Mouse (Mus musculus) liver, embryonic 12.5 days (tissue): ENCODE measurements at regions not wholly inside any gene's neighbourhood (a gene's known extent, or its start where the extent isn't known, plus 50 kb on each side); places are given as distances from the start of the nearest gene placed in this dataset.
A peak's percentile ranks its signal among the peaks of the same experiment; 100 is the strongest.

Experiments
- ATAC-seq: fragments of 200-750 bp; cut with Nextera tagmentation; 2 replicates; pipeline ENCODE4 v1.8.0; 2017; ENCODE audit warnings: moderate number of reproducible peaks, mild to moderate bottlenecking, moderate library complexity
- H3K27ac ChIP-seq: fragments of 300-500 bp; sonication (generic); 2 replicates; pipeline ENCODE4 v1.5.1; 2016; ENCODE audit warnings: mild to moderate bottlenecking
- H3K27me3 ChIP-seq: fragments of 300-500 bp; sonication (generic); replicated peaks from 2 replicates; pipeline ENCODE4 v1.6.1; 2016; ENCODE audit warnings: mild to moderate bottlenecking, moderate library complexity
- H3K36me3 ChIP-seq: fragments of 300-500 bp; sonication (generic); 2 replicates; pipeline ENCODE4 v1.6.1; 2016; ENCODE audit warnings: mild to moderate bottlenecking, moderate library complexity
- H3K4me1 ChIP-seq: fragments of 300-500 bp; sonication (generic); 2 replicates; pipeline ENCODE4 v1.6.1; 2016
- H3K4me2 ChIP-seq: fragments of 300-500 bp; sonication (generic); 2 replicates; pipeline ENCODE4 v1.6.1; 2016; ENCODE audit warnings: mild to moderate bottlenecking, moderate library complexity
- H3K4me3 ChIP-seq: fragments of 300-500 bp; sonication (generic); 2 replicates; pipeline ENCODE4 v1.5.1; 2016; ENCODE audit warnings: mild to moderate bottlenecking, moderate library complexity
- H3K9ac ChIP-seq: fragments of 300-500 bp; sonication (generic); 2 replicates; pipeline ENCODE4 v1.6.1; 2016; ENCODE audit warnings: mild to moderate bottlenecking, moderate library complexity
- H3K9me3 ChIP-seq: fragments of 300-500 bp; sonication (generic); replicated peaks from 2 replicates; pipeline ENCODE4 v1.6.1; 2016; ENCODE audit warnings: mild to moderate bottlenecking, moderate library complexity
- WGBS: fragments of 180-500 bp; shearing (Covaris S2); methylation state at CpG from one replicate; pipeline ENCODE4 v1.1.7; 2016; ENCODE audit not compliant: insufficient replicate concordance; 5-methylcytosine and 5-hydroxymethylcytosine counted together

DNA sequence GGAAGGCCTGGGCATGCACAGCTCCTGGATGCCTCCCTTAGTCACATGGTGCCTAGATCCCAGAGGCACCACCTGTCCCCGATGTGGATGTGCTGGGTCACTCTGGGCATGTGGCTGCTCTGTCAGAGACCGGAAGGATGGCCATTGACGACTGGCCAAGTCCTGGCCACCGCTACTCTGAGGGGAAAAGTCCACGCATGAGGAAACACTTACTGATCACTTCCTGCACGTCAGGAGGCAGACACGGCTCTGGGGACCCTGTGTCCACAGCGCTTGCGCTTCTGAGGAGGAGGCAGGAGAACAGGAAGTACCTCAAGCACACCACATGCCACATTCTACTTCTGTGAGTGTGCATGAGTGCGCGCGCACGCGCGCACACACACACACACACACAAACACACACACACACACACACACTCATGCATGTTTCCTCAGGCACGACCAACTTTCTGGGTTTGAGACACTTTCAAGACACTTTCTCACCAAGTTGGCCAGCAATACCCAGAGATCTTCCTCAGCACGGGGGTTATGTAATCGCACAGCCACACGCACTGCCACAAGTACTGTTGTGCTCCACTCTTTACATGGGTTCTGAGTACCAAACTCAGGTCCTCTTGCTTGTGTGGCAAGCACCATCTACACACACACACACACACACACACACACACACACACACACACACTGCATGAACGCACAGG is 85.7 kb upstream of the Tmem189 start:
- Histone ChIP-seq H3K27me3 (peaks cover 8% of the 10 kb centered on the region; the same call in 1 of the 2 replicates), H3K4me1 (peaks cover 52% of the 10 kb centered on the region), H3K4me2 (peak overlapping the region; percentile 19; the same call in 1 of the 2 replicates), H3K36me3 (no peaks in the 10 kb centered on the region), H3K9ac (peak overlapping the region; percentile 29; the same call in 1 of the 2 replicates), H3K9me3 (no peaks in the 10 kb centered on the region), H3K27ac (0 out of 2 replicates have a peak overlapping the region, but pooled peaks have one; percentile 8), H3K4me3 (no peak overlapping the region)
- WGBS = 51% methylated on average over 20 of the region's 20 CpGs
- peak; percentile 17; the same call in 1 of the 2 replicates for ATAC-seq

DNA sequence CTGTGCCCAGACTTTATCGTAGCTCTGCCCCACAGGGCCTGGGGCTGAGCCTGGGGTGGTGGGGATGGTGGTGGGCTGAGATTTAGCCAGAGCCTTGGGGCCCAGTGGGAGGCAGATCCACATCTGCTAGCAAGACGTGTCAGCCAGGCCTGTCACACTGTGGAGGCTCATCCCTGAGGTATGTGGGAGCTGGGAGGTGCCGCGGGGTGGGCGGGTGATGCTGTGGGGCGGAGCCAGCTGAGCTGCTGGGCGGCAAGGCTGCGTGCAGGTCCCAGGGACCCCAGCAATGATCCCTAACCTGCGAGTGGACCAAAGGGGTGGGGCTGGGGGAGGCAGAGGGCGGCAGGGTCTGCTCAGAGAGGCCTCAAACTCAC is 85.2 kb upstream of the Tmem189 start:
- Histone ChIP-seq H3K9me3 (no peaks in the 10 kb centered on the region), H3K4me3 (no peak overlapping the region), H3K4me1 (peaks cover 46% of the 10 kb centered on the region), H3K9ac (peak overlapping the region; percentile 29; the same call in 1 of the 2 replicates), H3K27me3 (peaks cover 8% of the 10 kb centered on the region; the same call in 1 of the 2 replicates), H3K36me3 (no peaks in the 10 kb centered on the region), H3K27ac (0 out of 2 replicates have a peak overlapping the region, but pooled peaks have one; percentile 8), H3K4me2 (peak overlapping the region; percentile 19; the same call in 1 of the 2 replicates)
- peak; percentile 32; the same call in 1 of the 2 replicates for ATAC-seq
- 39% methylated on average over 10 of the region's 10 CpGs for WGBS

DNA sequence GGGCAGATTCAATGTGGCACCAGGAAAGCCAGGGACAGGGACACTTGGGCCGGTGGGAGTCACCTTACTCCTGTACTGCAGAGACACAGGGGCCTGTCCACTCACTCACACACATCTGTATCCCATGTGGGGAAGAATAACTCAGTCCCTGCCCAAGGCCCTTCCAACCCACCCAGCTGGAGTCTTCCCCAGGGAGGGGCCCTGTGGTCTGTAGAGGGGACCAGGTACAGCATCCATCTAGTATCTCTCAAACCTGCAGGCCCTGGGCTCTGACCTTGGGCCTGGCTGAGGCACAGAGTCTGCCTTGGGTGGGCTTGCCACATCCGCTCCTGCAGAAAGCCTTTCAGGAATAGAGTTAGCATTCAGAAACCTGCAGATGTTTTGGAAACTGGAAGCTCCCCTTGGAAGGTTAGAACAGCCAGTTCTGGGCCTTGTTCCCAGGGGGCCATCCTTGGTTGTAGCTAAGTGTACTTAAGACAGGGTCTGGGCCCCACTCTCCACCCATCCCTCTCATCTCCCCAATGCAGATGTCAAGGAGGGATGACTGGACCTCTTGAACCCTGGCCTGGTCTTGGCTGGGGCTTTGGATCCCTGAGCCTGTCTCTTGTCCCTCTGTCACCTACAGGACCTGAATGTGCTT is 84.7 kb upstream of the Tmem189 start:
- Histone ChIP-seq H3K4me1 (peaks cover 44% of the 10 kb centered on the region), H3K27ac (no peak overlapping the region), H3K36me3 (no peaks in the 10 kb centered on the region), H3K4me3 (no peak overlapping the region), H3K4me2 (no peak overlapping the region), H3K9me3 (no peaks in the 10 kb centered on the region), H3K27me3 (peaks cover 8% of the 10 kb centered on the region; the same call in 1 of the 2 replicates), H3K9ac (peak overlapping the region; percentile 29; the same call in 1 of the 2 replicates)
- ATAC-seq = no peak
- 60% methylated on average over 2 of the region's 2 CpGs for WGBS

DNA sequence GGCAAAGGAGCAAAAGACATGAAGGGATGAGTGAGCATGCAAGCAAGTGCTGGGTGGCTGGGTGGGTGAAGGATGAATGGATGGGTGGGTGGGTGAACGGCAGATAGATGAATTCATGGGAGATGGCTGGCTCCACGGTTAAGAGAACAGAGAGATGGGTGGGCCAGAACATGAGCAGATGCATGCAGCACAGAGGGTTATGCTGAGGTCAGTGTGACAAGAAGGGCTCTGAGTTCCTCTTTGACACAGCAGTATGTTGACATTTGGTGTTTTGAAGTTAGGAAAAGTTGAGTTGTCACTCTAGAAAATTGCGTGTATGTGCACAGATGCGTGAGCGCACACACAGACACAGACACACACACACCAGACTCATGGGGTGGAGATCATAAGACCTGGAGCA is 83.2 kb upstream of the Tmem189 start:
- no peak for ATAC-seq
- Histone ChIP-seq H3K27me3 (peaks cover 8% of the 10 kb centered on the region; the same call in 1 of the 2 replicates), H3K9me3 (no peaks in the 10 kb centered on the region), H3K27ac (no peak overlapping the region), H3K4me3 (no peak overlapping the region), H3K9ac (no peak overlapping the region), H3K36me3 (no peaks in the 10 kb centered on the region), H3K4me2 (no peak overlapping the region), H3K4me1 (peaks cover 29% of the 10 kb centered on the region)
- 69% methylated on average over 5 of the region's 5 CpGs for WGBS

DNA sequence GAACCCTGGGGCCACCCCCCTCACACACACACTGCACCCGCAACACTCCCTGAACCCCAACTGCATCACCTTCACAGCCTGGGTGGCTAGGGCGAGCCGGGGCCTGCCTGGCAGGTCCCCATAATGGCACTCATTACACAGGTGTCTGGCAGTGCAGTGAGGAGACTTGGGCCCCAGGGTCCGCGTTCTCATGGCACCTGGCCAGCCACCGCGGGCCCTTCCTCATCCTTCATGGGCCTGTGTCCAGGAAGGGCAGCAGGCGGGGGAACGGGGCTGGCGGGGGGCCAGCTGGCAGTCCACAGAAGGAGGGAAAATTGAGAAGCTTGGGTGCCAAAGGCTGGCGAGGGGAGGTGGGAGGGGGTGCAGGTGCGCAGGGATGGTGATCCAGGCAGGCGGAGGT is 78.3 kb upstream of the Tmem189 start:
- Histone ChIP-seq H3K27me3 (no peaks in the 10 kb centered on the region), H3K27ac (no peak overlapping the region), H3K4me3 (no peak overlapping the region), H3K4me2 (no peak overlapping the region), H3K9me3 (no peaks in the 10 kb centered on the region), H3K9ac (no peak overlapping the region), H3K36me3 (no peaks in the 10 kb centered on the region), H3K4me1 (peaks cover 30% of the 10 kb centered on the region)
- no peak for ATAC-seq
- WGBS = 77% methylated on average over 13 of the region's 13 CpGs

DNA sequence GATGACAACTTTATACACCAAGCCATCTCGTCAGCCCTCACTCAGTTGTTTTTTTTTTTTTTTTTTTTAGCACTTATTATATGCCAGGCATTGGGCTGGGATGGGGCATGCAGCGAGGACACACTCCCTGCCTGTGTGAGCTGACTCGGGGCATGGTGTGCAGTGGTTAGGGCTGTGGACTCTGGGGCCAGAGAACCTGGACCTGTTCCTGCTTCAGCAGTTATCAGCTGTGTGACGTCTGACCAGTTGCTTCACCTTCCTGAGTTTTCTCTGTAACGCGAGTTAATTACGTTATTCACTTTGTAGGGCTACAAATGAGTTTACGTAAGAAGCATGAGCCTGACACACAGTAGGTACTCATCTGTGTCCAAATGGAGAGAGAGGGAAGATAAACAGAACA is 77.7 kb upstream of the Tmem189 start:
- 74% methylated on average over 8 of the region's 8 CpGs for whole genome bisulfite sequencing
- no peak overlapping the region for H3K4me2 ChIP-seq
- no peaks in the 10 kb centered on the region for H3K27me3 ChIP-seq
- H3K27ac ChIP-seq = no peak overlapping the region
- H3K36me3 ChIP-seq = no peaks in the 10 kb centered on the region
- no peak overlapping the region for H3K9ac ChIP-seq
- peaks cover 32% of the 10 kb centered on the region for H3K4me1 ChIP-seq
- no peaks in the 10 kb centered on the region for H3K9me3 ChIP-seq
- no peak for ATAC-seq
- no peak overlapping the region for H3K4me3 ChIP-seq

DNA sequence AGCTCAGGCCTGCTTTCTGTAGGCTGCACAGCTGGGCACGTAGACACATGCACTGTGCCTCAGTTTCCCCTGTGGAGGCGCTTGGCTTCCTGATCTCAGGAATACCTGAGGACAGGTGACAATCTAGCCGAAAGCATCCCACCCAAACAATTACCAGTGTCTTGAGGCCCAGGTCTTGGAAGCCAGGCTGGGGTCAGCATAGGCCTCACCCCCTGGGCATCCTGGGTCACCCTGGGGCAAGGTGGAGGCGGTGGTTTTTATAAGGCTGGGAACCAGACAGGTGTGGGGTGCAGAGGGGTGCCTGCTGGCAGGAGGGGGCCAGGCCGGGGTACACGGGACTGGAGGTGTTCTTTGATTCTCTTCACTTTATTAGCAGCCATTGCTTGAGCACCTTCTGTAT is 76.2 kb upstream of the Tmem189 start:
- ATAC-seq = no peak
- Histone ChIP-seq H3K4me1 (peaks cover 43% of the 10 kb centered on the region), H3K9ac (peak overlapping the region; percentile 45), H3K9me3 (no peaks in the 10 kb centered on the region), H3K27ac (peak overlapping the region; percentile 77), H3K4me2 (no peak overlapping the region), H3K27me3 (no peaks in the 10 kb centered on the region), H3K4me3 (no peak overlapping the region), H3K36me3 (no peaks in the 10 kb centered on the region)
- WGBS = 83% methylated on average over 6 of the region's 6 CpGs

DNA sequence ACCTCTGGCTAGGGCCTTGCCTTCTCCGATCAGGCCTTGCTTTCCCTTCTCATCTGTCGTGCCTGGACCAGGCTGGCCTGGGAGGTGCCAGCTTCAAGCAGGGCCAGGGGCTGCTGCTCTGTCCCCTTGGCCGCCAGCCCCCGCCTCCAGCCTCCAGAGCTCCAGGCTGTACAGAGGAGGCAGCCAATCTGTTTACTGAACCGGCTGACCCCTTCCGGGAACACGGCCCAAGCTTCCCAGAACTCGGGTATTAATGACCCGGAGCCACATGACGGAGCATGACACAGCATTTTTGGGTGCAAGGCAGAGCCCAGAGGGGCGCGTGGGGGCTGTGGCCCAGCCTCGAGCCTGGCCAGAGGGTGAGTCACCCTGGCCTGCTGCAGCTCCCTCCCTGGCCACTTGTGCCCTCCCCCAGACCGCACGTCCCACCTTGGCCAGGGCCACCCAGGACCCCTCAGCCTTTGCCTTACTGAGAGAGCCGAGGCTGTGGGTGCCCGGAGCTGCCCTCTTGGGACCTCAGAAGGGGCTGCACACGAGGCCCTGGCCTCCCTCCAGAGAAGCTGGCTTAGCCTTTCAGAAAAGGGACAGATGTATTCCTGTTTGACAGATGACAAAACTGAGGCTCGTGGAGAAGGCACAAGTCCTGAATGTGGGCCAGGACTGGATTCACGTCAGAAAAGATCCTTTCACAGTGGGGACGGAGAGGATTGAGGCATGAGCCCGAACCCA is 75.6 kb upstream of the Tmem189 start:
- H3K27ac ChIP-seq = peak overlapping the region; percentile 77
- H3K9me3 ChIP-seq = no peaks in the 10 kb centered on the region
- peaks cover 46% of the 10 kb centered on the region for H3K4me1 ChIP-seq
- no peaks in the 10 kb centered on the region for H3K27me3 ChIP-seq
- ATAC-seq = peak; percentile 89
- no peaks in the 10 kb centered on the region for H3K36me3 ChIP-seq
- peak overlapping the region; percentile 0; the same call in 1 of the 2 replicates for H3K4me3 ChIP-seq
- peak overlapping the region; percentile 52 for H3K4me2 ChIP-seq
- 22% methylated on average over 22 of the region's 22 CpGs for WGBS
- peak overlapping the region; percentile 45 for H3K9ac ChIP-seq

DNA sequence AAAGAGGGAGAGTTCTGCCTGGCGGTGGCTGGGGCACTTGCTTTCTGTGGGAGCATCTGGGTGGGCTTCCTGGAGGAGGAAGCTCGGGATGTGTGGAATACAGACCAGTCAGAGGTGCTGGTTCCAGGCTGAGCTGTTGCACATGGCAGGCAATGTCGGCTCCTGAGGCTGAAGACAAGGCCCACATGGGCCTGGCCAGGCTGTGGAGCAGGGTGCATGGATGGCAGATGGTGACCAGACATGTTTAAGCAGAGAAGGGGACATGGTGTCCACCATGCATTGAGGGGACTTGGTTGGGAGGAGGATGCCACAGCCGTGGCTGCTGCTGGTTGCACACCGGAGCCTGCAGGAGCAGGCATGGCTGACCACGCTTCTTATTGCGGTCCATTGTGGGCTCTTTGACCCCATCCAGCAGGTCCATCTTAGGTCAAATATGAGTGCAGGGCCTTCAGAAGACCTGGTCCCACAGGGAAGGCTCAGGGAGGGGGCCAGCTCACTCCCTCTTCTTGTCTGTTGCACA is 74.3 kb upstream of the Tmem189 start:
- ATAC-seq = no peak
- no peaks in the 10 kb centered on the region for H3K9me3 ChIP-seq
- H3K9ac ChIP-seq = 0 out of 2 replicates have a peak overlapping the region, but pooled peaks have one; percentile 45
- no peak overlapping the region for H3K4me3 ChIP-seq
- H3K27me3 ChIP-seq = no peaks in the 10 kb centered on the region
- H3K36me3 ChIP-seq = no peaks in the 10 kb centered on the region
- H3K4me1 ChIP-seq = peaks cover 54% of the 10 kb centered on the region
- no peak overlapping the region for H3K4me2 ChIP-seq
- WGBS = 90% methylated on average over 7 of the region's 7 CpGs
- H3K27ac ChIP-seq = peak overlapping the region; percentile 77; the same call in 1 of the 2 replicates

DNA sequence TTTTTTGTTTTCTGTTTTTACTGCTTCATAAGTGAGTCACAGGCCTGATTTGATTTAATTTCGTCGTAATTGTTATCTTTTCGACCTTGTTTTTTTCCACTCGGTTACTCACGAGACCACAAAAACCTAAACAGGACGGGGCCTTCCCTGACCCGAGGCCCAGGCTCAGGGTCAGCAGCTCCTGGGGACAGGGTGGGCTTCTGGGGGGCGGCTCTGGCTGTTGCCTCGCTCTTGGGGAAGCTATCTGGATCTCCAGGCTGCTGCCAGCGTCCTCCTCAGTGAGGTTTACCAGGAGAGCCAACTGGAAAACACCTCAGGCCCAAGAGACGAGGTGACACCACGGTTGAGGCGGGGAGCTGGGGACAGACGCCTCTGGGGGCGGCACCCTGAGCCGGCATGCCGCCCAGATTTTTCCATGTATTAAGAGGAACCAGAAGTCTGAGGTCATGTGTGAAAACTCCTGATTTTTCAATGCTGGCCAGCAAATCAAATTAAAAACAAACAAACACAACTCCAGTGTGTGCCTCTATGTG is 71.8 kb upstream of the Tmem189 start:
- 52% methylated on average over 17 of the region's 17 CpGs for WGBS
- Histone ChIP-seq H3K9ac (no peak overlapping the region), H3K4me2 (no peak overlapping the region), H3K4me1 (peaks cover 73% of the 10 kb centered on the region), H3K36me3 (no peaks in the 10 kb centered on the region), H3K9me3 (no peaks in the 10 kb centered on the region), H3K27ac (no peak overlapping the region), H3K27me3 (no peaks in the 10 kb centered on the region), H3K4me3 (no peak overlapping the region)
- no peak for ATAC-seq

DNA sequence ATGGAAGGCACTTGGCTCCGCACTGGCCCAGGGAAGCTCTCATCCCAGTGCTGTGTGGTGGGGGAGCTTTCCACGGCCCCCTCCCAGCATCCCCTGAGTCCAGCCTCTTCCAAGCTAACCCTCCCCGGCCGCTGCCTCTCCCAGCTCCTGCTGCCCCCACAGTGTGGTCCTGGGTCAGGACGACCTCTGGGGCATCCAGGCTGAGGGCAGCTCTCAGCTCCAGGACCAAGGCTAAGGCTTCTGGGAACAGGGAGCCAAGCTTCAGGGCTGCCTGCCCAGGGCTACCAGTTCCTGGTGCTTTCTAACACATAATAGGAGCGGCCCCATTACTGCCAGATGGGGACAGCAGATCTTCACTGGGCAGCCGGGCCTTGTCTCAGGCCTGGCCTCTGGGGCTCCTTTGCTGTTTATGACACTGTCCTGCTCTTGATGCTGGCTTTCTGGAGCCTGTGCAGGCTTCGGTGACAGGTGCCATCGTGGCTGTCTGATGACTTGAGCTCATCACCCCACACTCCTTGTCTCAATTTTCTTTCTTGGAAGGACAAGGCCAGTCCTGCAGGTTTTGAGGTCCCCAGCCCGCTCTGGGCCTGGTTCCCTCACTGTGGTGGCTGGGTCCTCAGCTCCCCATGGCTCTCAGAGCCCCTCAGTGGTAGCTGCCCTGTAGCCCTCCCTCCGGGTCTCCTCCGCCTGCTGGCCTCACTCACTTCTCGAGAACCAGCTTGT is 71.2 kb upstream of the Tmem189 start:
- Histone ChIP-seq H3K27me3 (no peaks in the 10 kb centered on the region), H3K36me3 (no peaks in the 10 kb centered on the region), H3K9ac (no peak overlapping the region), H3K4me2 (no peak overlapping the region), H3K9me3 (no peaks in the 10 kb centered on the region), H3K27ac (no peak overlapping the region; the same call in 1 of the 2 replicates), H3K4me3 (no peak overlapping the region), H3K4me1 (peaks cover 67% of the 10 kb centered on the region)
- no peak for ATAC-seq
- WGBS = 66% methylated on average over 13 of the region's 13 CpGs
